Mouse (Mus musculus): Measurements from ENCODE around the gene Slc18b1. TPM values are rescaled to one million over a fixed set of nuclear protein-coding genes. Genes with fewer than 3 reads are reported as not detected.

Gene Slc18b1
- total RNA-seq, 2 experiments from 2014 or later: 28.1 to 31.2 TPM

- H3K27ac ChIP-seq: no peak overlapping the region
- DNase-seq (ENCODE audit: low spot score in 2 of 2): peak; percentile 58 to 89
- TF ChIP-seq CTCF (conservative IDR thresholded peaks at IDR 0.05): peak; percentile 98
- no peak overlapping the region for H3K4me3 ChIP-seq
These were observed 18.4 kb downstream of the Slc18b1 start for GRCm38 (mm10) chr10:23815168-23815567.

- H3K4me3 ChIP-seq: no peak overlapping the region
- no peak for DNase-seq (ENCODE audit: low spot score in 2 of 2)
- TF ChIP-seq CTCF (conservative IDR thresholded peaks at IDR 0.05): no peak
- H3K27ac ChIP-seq: no peak overlapping the region
These were observed 19.5 kb downstream of the Slc18b1 start for GRCm38 (mm10) chr10:23816241-23816640.

- DNase-seq (ENCODE audit: low spot score in 2 of 2): no peak
- Histone ChIP-seq H3K27ac (no peak overlapping the region), H3K4me3 (no peak overlapping the region)
- no peak for TF ChIP-seq CTCF (conservative IDR thresholded peaks at IDR 0.05)
These were observed 29.7 kb downstream of the Slc18b1 start for GRCm38 (mm10) chr10:23826516-23826915.

GRCm38 (mm10) chr10:23836003-23836964, 39.5 kb downstream of the Slc18b1 start:
- H3K4me3 ChIP-seq: no peak overlapping the region
- TF ChIP-seq CTCF (conservative IDR thresholded peaks at IDR 0.05): no peak
- DNase-seq (ENCODE audit: low spot score in 2 of 2): no peak
- no peak overlapping the region for H3K27ac ChIP-seq

- H3K4me3 ChIP-seq: no peak overlapping the region
- no peak for TF ChIP-seq CTCF (conservative IDR thresholded peaks at IDR 0.05)
These were observed 40.3 kb downstream of the Slc18b1 start for GRCm38 (mm10) chr10:23837115-23837514.

GRCm38 (mm10) chr10:23838910-23839309, 42.1 kb downstream of the Slc18b1 start:
- TF ChIP-seq CTCF (conservative IDR thresholded peaks at IDR 0.05): no peak
- Histone ChIP-seq H3K27ac (no peak overlapping the region), H3K4me3 (no peak overlapping the region)
- DNase-seq (ENCODE audit: low spot score in 2 of 2): no peak

More at GRCm38 (mm10) chr10:23837115-23837514, 40.3 kb downstream of the Slc18b1 start:
- DNase-seq (ENCODE audit: low spot score in 2 of 2): no peak
- H3K27ac ChIP-seq: no peak overlapping the region

GRCm38 (mm10) chr10:23839368-23839767, 42.6 kb downstream of the Slc18b1 start:
- DNase-seq (ENCODE audit: low spot score in 2 of 2): no peak
- no peak overlapping the region for H3K27ac ChIP-seq
- H3K4me3 ChIP-seq: no peak overlapping the region
- TF ChIP-seq CTCF (conservative IDR thresholded peaks at IDR 0.05): no peak

- DNase-seq (ENCODE audit: low spot score in 2 of 2): no peak
- Histone ChIP-seq H3K4me3 (no peak overlapping the region), H3K27ac (no peak overlapping the region)
- no peak for TF ChIP-seq CTCF (conservative IDR thresholded peaks at IDR 0.05)
These were observed 43.7 kb downstream of the Slc18b1 start for GRCm38 (mm10) chr10:23840496-23840895.

GRCm38 (mm10) chr10:23851228-23851912, 54.6 kb downstream of the Slc18b1 start, which contains the start of gene Vnn3:
TSS of gene Vnn3 (plus strand) at chr10:23851462.
- H3K27ac ChIP-seq: no peak within 1 kb of the TSS
- no peak within 1 kb of the TSS for H3K4me3 ChIP-seq
- DNase-seq (ENCODE audit: low spot score in 2 of 2): no peak
- TF ChIP-seq CTCF (conservative IDR thresholded peaks at IDR 0.05): no peak

GRCm38 (mm10) chr10:23852096-23852495, 55.3 kb downstream of the Slc18b1 start:
- H3K4me3 ChIP-seq: no peak overlapping the region
- no peak overlapping the region for H3K27ac ChIP-seq
- no peak for TF ChIP-seq CTCF (conservative IDR thresholded peaks at IDR 0.05)
- no peak for DNase-seq (ENCODE audit: low spot score in 2 of 2)

DNA sequence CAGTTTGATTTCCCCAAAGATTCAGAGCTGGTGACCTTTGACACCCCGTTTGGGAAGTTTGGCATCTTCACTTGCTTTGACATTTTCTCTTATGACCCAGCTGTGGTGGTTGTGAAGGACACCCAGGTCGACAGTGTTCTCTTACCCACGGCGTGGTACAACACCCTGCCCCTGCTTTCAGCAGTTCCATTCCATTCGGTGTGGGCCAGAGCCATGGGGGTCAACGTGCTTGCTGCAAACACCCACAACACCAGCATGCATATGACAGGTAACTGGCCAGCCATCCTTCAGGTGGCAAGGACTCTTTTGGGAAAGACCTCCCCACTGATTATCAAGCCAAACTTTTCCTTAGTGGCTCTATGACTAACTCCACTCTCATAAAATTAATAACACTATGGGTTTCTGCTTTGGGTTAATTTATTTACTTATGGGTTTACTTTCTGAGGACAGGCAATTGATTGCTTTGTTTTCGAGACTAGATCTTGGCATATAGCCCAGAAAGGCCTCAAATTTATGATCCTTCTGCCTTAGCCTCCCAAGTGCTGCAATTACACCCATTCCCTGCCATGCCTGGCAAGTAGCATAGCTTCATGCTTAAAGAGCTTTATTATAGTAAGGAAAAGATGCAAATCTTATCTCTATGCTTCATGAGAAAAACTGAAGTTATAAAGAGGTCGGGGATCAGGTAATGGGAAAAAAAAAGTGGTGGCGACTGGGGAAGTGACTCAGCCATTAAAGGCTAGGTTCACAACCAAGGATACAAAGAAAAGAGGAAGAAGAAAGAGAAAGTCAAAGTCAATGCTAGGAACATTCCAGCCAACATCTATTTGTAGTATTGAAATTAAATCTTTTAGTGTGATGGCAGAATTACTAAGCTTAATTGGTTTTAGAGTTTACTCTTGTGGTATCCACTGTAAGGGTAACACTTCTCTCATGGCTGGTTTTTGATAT, 67.9 kb downstream of the Slc18b1 start:
- H3K4me3 ChIP-seq: no peak overlapping the region
- no peak for DNase-seq (ENCODE audit: low spot score in 2 of 2)
- H3K27ac ChIP-seq: no peak overlapping the region
- TF ChIP-seq CTCF (conservative IDR thresholded peaks at IDR 0.05): no peak

Other genes starting within 250 kb of the Slc18b1 start
- gene Rps12, start 9.7 kb upstream of the Slc18b1 start, total RNA-seq (2021): 100 to 1,000 TPM; 201 to 281 TPM
- under 1 TPM in 1 of 2 experiments, not detected in 1; 0.26 TPM for gene Vnn3, start 54.5 kb downstream of the Slc18b1 start, total RNA-seq (2021)
- gene Vnn1, start 97.7 kb downstream of the Slc18b1 start, total RNA-seq (2021): under 1 TPM in 1 of 2 experiments, not detected in 1; 0.20 TPM
- not detected for gene Taar1, start 123.4 kb downstream of the Slc18b1 start, total RNA-seq (2021)
- gene Taar2, start 141.6 kb downstream of the Slc18b1 start, total RNA-seq (2021): not detected
- gene Taar3, start 152.6 kb downstream of the Slc18b1 start, total RNA-seq (2021): not detected
- not detected for gene Taar4, start 163.5 kb downstream of the Slc18b1 start, total RNA-seq (2021)
- not detected for gene Taar5, start 173.7 kb downstream of the Slc18b1 start, total RNA-seq (2021)
- gene Taar6, start 188.7 kb downstream of the Slc18b1 start, total RNA-seq (2021): not detected
- gene Taar7a, start 196.5 kb downstream of the Slc18b1 start, total RNA-seq (2021): not detected
- gene Taar7b, start 203.0 kb downstream of the Slc18b1 start, total RNA-seq (2021): not detected
- gene Taar7d, start 230.2 kb downstream of the Slc18b1 start, total RNA-seq (2021): not detected
- not detected for gene Taar7e, start 240.6 kb downstream of the Slc18b1 start, total RNA-seq (2021)

All from layer of hippocampus, adult 2 months (tissue).